Mouse (Mus musculus): ENCODE results near the gene Cux1.

The Cux1 gene

GRCm38 (mm10) chr5:136568026-136568765 lies 906 bp upstream of the Cux1 start:
- in situ Hi-C loops (cut with MboI, MseI): loop anchor here (5.0 to 25.0 kb wide), 2 partner anchors 49 to 744 kb away; partner anchors contain the start of genes Srrt and Trip6

DNA sequence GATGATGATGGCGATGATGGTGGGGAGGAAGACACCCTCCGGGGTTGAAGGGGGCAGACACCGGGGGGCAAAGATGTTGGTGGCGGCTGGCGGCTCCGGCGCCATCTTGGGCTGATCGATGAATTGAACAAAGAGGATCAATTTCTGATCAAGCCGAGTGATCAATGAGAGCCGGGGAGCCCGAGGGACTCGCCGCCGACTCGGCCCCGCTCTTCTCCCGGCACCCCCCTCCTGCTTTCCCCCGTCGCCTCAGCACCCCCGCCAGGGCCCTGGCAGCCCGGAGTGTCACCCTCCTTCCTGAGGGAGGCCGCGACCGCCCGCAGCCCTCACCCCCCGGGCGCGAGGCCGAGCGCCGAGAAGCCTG lies 496 bp downstream of the Cux1 start:
- in situ Hi-C loops (cut with MboI, MseI): loop anchor here (5.0 to 25.0 kb wide), 2 partner anchors 51 to 746 kb away; partner anchors contain the start of genes Srrt and Trip6

- in situ Hi-C loops (cut with MboI, MseI): loop anchor here (5.0 to 25.0 kb wide), 2 partner anchors 51 to 746 kb away; partner anchors contain the start of genes Srrt and Trip6
These were observed 1.1 kb downstream of the Cux1 start for GRCm38 (mm10) chr5:136566001-136566811.

DNA sequence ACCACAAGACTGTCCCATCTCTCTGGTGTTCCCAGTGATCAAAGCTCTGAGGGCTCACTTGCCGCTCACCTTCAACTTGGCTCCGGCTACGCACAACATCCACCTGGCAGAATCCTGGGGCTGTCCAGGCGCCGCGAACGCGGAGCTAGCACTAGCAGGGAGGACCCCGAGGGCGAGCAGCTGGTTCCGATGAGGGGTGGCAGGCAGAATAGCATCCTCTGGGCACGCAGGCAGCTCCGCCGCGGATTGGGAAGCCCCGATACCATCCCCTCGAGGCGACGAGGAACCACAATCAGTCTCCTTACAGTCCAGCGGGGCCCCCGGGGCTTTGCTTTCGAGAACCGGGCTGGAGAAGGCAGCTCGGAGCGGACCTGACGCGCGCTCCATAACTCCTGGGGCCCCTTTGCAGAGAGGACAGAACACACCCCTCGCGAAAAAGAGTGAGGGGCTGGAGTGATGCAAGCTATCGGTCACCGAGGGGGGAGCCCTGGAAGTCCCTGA lies 1.9 kb downstream of the Cux1 start:
- in situ Hi-C loops (cut with MboI, MseI): loop anchor here (5.0 to 25.0 kb wide), 2 partner anchors 52 to 747 kb away; partner anchors contain the start of genes Srrt and Trip6

GRCm38 (mm10) chr5:136564613-136565299 lies 2.5 kb downstream of the Cux1 start:
- in situ Hi-C loops (cut with MboI, MseI): loop anchor here (5.0 to 25.0 kb wide), 2 partner anchors 53 to 748 kb away; partner anchors contain the start of genes Srrt and Trip6

DNA sequence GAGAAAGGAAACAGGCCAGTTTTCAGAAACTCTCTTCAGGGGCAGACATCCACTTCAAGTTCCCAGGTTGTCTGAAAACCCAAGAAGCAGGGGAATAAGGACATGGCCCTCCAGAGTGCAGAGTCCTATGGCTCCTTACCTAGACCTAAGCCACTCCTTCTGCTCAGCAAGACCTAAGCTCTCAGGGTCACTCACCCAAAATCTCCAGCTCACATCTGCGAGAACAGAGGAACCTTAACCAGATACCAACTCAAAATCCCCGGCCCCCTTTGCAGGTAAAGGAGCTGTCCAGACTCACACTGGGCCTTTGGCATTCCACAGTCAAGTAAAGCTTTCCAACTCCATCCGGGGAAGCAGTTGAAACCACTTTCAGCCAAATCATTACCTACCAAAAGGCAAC lies 3.3 kb downstream of the Cux1 start:
- in situ Hi-C loops (cut with MboI, MseI): loop anchor here (25.0 kb wide), 1 partner anchor 748 kb away; the partner anchor contains the start of genes Srrt and Trip6

DNA sequence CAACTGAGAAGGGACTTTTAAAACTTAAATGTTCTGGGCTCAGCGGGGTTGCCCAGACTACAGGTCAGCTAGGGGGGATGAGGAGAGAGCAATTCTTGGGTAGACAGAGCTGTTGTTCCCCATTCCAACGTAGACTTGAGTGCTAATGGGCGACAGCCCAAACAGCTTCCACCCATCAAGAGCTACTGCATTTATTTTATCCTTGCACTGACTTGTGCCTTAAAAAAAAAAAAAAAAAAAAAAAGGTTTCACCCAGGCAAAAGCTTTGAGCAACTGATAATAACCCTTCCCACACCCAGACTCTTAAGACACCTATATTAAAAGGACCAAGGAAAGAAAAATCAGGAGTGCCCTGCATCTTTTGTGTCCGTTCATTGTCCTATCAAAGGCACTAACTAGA lies 4.2 kb downstream of the Cux1 start:
- in situ Hi-C loops (cut with MboI, MseI): loop anchor here (25.0 kb wide), 1 partner anchor 749 kb away; the partner anchor contains the start of genes Srrt and Trip6

DNA sequence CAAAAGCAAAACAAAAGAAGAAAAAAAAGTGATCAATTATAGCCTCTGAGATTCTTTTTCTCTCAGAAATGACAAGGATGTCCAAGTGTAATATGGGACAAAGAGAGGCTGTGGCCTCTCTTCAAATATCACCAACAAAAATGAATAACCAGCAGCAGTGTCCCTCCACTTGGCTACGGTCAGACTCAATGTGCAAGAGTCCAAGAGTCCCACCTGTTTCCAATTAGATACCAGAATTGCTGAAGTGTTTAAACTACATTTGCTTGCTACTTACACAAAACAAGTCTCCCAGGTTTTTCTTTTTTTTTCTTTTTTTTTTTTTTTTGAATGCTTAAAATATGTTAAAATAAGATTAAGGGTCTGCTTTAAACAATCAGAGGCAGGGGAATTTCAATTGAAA lies 5.1 kb downstream of the Cux1 start:
- in situ Hi-C loops (cut with MboI, MseI): loop anchor here (25.0 kb wide), 1 partner anchor 750 kb away; the partner anchor contains the start of genes Srrt and Trip6

DNA sequence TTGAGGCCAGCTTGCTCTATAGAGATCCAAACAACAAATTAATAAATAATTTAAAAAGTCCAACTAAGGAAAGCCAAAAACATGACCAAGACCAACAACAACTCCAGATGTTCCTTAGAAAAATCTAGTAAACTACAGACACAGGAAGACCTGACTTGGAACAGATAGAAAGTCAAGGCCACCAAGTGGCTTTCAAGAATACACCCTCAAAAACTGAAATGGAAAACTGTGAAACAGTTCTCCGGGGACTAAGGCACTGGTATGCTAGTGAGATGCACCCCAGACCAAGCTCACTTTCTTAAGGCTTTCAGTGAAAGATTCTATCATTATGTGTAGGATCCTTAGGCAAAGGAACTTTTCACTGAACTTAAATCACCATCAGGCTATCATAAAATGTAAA lies 5.6 kb downstream of the Cux1 start:
- in situ Hi-C loops (cut with MboI, MseI): loop anchor here (25.0 kb wide), 1 partner anchor 751 kb away; the partner anchor contains the start of genes Srrt and Trip6

DNA sequence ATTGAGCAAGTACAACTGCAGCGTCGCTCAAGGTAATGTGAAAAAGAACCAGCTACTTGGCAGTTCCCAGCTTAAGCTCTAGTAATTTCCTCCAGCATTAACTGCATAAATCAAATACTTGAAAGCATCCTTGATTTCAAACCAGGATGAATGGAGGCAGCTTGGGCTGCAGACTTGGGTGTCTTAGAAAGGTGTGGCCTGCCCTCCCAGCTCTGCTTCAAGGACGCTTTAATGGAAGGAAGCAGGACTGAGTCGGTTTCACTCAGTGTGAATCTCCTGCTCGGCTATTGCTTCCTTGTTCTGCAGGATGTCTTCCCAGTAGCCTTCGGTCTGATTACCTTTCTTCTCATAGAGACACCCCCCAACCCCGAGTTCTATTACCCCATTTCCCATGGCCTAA lies 6.6 kb downstream of the Cux1 start:
- in situ Hi-C loops (cut with MboI, MseI): loop anchor here (25.0 kb wide), 1 partner anchor 752 kb away; the partner anchor contains the start of genes Srrt and Trip6

GRCm38 (mm10) chr5:136557446-136557845 lies 9.8 kb downstream of the Cux1 start:
- in situ Hi-C loops (cut with MboI, MseI): loop anchor here (25.0 kb wide), 1 partner anchor 755 kb away; the partner anchor contains the start of genes Srrt and Trip6

GRCm38 (mm10) chr5:136556328-136557262 lies 10.7 kb downstream of the Cux1 start:
- in situ Hi-C loops (cut with MboI, MseI): loop anchor here (25.0 kb wide), 1 partner anchor 756 kb away; the partner anchor contains the start of genes Srrt and Trip6

GRCm38 (mm10) chr5:136555703-136556102 lies 11.6 kb downstream of the Cux1 start:
- in situ Hi-C loops (cut with MboI, MseI): loop anchor here (25.0 kb wide), 1 partner anchor 757 kb away; the partner anchor contains the start of genes Srrt and Trip6

DNA sequence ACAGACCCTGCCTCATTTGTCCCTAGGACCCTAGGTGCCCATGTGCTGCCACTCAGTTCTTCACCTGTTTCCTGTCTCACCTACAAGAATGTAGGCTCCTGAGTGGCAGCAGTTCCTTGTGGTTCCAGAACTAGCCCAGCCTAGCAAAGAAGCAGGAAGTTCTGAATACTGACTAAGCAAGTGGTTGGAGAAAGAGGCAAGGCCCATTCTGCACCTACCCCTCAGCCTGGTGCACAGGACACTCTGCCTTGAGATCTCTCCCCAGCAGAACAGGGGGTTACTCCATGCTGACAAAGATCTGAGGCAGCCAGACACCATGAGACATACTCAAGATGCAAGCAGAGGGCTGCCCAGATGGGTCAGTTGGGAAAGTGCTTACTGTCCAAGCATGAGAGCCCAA lies 14.5 kb downstream of the Cux1 start:
- in situ Hi-C loops (cut with MboI, MseI): loop anchor here (25.0 kb wide), 1 partner anchor 759 kb away; the partner anchor contains the start of genes Srrt and Trip6

DNA sequence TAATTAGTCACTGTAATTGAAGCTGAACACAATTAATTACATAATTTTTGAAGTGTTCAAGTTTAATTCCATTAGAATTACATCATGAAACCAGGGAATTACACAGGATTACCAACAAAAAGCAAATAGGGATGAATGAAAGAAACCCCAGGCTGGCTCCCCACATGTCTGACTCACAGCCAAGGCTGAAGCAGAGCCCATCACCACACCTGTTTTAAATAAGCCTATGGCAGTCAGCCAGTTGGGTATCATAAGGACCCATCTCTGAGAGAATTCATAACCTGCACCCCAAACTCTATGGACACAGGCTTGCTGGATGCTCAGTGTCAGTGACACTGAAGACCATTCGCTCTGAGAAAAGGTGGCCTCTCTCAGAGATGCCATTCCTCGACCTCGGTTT lies 15.2 kb downstream of the Cux1 start:
- in situ Hi-C loops (cut with MboI, MseI): loop anchor here (25.0 kb wide), 1 partner anchor 760 kb away; the partner anchor contains the start of genes Srrt and Trip6

DNA sequence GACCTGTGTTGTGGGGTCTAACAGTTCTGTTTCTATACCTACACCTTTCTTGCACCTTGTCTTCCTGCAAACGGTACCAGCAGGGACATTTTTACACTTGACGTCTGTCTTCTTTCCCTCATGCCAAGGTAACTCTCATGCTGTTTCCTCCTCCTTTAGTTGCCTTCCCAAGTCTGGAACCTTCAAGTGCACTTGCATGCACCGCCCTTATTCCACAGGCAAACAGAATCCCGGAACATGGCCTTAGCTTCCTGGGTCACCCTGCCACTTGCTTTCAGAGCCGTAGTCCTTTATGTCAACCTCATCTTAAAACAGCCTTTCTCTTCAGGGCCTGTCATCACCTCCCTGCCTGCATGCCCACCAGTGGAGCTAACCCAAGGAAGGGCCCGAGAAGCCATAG lies 15.7 kb downstream of the Cux1 start:
- in situ Hi-C loops (cut with MboI, MseI): loop anchor here (25.0 kb wide), 1 partner anchor 761 kb away; the partner anchor contains the start of genes Srrt and Trip6

GRCm38 (mm10) chr5:136550726-136551125 lies 16.6 kb downstream of the Cux1 start:
- in situ Hi-C loops (cut with MboI, MseI): loop anchor here (25.0 kb wide), 1 partner anchor 762 kb away; the partner anchor contains the start of genes Srrt and Trip6

- in situ Hi-C loops (cut with MboI, MseI): no loop called here
These were observed 18.5 kb downstream of the Cux1 start for GRCm38 (mm10) chr5:136548776-136549175.

DNA sequence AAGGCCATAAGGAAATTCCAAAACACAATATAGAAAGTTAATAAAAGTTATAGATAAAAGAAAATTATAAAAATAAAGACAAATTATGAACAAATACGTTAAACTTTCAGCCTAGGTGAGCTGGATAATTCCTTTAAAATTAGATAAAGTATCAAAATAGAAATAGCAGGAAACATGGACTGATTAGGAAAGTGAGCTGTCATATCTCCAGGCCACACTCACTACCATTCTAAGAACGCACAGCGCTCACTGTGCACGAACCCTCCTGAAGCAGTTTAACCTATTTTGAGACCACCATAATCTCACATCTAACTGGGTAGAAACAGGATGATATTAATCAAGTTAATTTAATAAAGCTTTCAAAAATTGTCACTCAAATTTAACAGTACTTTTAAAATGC lies 22.2 kb downstream of the Cux1 start:
- in situ Hi-C loops (cut with MboI, MseI): no loop called here

Measured in T-helper 2 cell (primary cell).